Mouse (Mus musculus) liver, postnatal 0 days (tissue): ENCODE measurements around the gene Pde4d.

Source experiments
- CTCF ChIP-seq: sonication (generic); IDR thresholded peaks from 2 replicates; pipeline ENCODE4 v1.5.1; 2016; ENCODE audit warnings: antibody characterized with exemption, low read depth
- EP300 ChIP-seq: IDR thresholded peaks from 2 replicates; pipeline ENCODE4 v1.6.1; 2016; ENCODE audit warnings: antibody characterized with exemption, low read depth, mild to moderate bottlenecking

DNA sequence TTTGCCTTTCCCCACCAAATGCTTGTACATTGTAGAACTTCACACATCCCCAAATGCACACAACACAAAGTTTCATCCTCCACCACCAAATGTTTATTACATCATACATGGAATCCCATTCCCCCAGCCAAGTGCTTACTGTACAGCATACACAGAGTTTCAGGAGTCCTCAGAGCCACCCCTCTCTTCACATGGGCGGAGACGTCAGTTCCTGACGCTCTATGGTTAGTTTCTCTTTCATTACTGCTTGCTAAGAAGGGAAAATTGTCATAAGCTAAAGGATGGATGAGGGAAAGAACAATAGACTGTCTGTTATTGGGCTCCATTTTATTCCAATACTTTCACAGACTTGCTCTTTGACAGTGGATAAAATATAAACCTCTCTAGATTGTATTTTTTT, 174.2 kb downstream of the Pde4d start:
- TF ChIP-seq EP300 (no peak), CTCF (no peak)
